Mouse (Mus musculus): ENCODE measurements around the gene Wdr5b. TPM values are rescaled to one million over a fixed set of nuclear protein-coding genes. Genes with fewer than 3 reads are reported as not detected.
"Not testable (repeated sequence)": the region's sequence is repeated elsewhere in the genome, so short reads cannot be mapped to it uniquely, and the experiment has no call there.

Wdr5b gene
- 8.8 and 10.6 TPM in 2 replicates for polyA plus RNA-seq (2016; fragmentation: Nextera tagmentation; extraction: Ambion mirVana)

- Histone ChIP-seq H3K27ac (replicated peaks) (peak within 1 kb of the TSS; percentile 88), H3K9me3 (replicated peaks) (no peaks in the 10 kb centered on the region), H3K36me3 (peaks cover 37% of the 10 kb centered on the region), H3K4me1 (peaks cover 27% of the 10 kb centered on the region), H3K27me3 (ENCODE audit: low read depth, poor library complexity, severe bottlenecking) (no peaks in the 10 kb centered on the region), H3K4me3 (peak within 1 kb of the TSS; percentile 72)
- WGBS: 3% methylated on average over 39 of the region's 39 CpGs
- DNase-seq (ENCODE audit: low spot score): peak; percentile 87
Measured at GRCm38 (mm10) chr16:36040640-36041624, at the start of gene Wdr5b. TSS of gene Wdr5b (plus strand) at chr16:36041190.

GRCm38 (mm10) chr16:35992391-35992790 lies 48.6 kb upstream of the Wdr5b start:
- H3K4me1 ChIP-seq: no peaks in the 10 kb centered on the region
- H3K27ac ChIP-seq (replicated peaks): no peak overlapping the region
- 90% methylated on average over 1 of the region's 1 CpGs for WGBS
- DNase-seq (ENCODE audit: low spot score): no peak
- H3K27me3 ChIP-seq (ENCODE audit: low read depth, poor library complexity, severe bottlenecking): no peaks in the 10 kb centered on the region
- H3K4me3 ChIP-seq: no peak overlapping the region
- H3K36me3 ChIP-seq: peaks cover 11% of the 10 kb centered on the region
- no peaks in the 10 kb centered on the region for H3K9me3 ChIP-seq (replicated peaks)

GRCm38 (mm10) chr16:35993316-35993715 lies 47.7 kb upstream of the Wdr5b start:
- Histone ChIP-seq H3K36me3 (peaks cover 11% of the 10 kb centered on the region), H3K4me3 (no peak overlapping the region), H3K4me1 (no peaks in the 10 kb centered on the region), H3K9me3 (replicated peaks) (no peaks in the 10 kb centered on the region), H3K27ac (replicated peaks) (no peak overlapping the region), H3K27me3 (ENCODE audit: low read depth, poor library complexity, severe bottlenecking) (no peaks in the 10 kb centered on the region)
- DNase-seq (ENCODE audit: low spot score): no peak
- 93% methylated on average over 3 of the region's 3 CpGs for WGBS

GRCm38 (mm10) chr16:35998852-35999251 lies 42.1 kb upstream of the Wdr5b start:
- H3K4me3 ChIP-seq; H3K9me3 ChIP-seq (replicated peaks); DNase-seq (ENCODE audit: low spot score); H3K27ac ChIP-seq (replicated peaks); H3K4me1 ChIP-seq; H3K27me3 ChIP-seq (ENCODE audit: low read depth, poor library complexity, severe bottlenecking): not testable (repeated sequence)
- H3K36me3 ChIP-seq: peaks cover 20% of the 10 kb centered on the region
- 94% methylated on average over 4 of the region's 4 CpGs for WGBS

GRCm38 (mm10) chr16:36008396-36008795 lies 32.6 kb upstream of the Wdr5b start:
- peaks cover 49% of the 10 kb centered on the region for H3K36me3 ChIP-seq

GRCm38 (mm10) chr16:36016335-36016734 lies 24.7 kb upstream of the Wdr5b start:
- no peak for DNase-seq (ENCODE audit: low spot score)
- Histone ChIP-seq H3K36me3 (peaks cover 71% of the 10 kb centered on the region), H3K27me3 (ENCODE audit: low read depth, poor library complexity, severe bottlenecking) (no peaks in the 10 kb centered on the region), H3K9me3 (replicated peaks) (no peaks in the 10 kb centered on the region), H3K4me1 (no peaks in the 10 kb centered on the region), H3K27ac (replicated peaks) (no peak overlapping the region), H3K4me3 (no peak overlapping the region)
- 98% methylated on average over 1 of the region's 1 CpGs for WGBS

More at GRCm38 (mm10) chr16:36008396-36008795, 32.6 kb upstream of the Wdr5b start:
- H3K4me3 ChIP-seq: no peak overlapping the region
- no peak overlapping the region for H3K27ac ChIP-seq (replicated peaks)
- DNase-seq (ENCODE audit: low spot score): no peak
- WGBS: 91% methylated on average over 3 of the region's 3 CpGs
- H3K9me3 ChIP-seq (replicated peaks): no peaks in the 10 kb centered on the region
- H3K4me1 ChIP-seq: no peaks in the 10 kb centered on the region
- H3K27me3 ChIP-seq (ENCODE audit: low read depth, poor library complexity, severe bottlenecking): no peaks in the 10 kb centered on the region

- H3K27me3 ChIP-seq (ENCODE audit: low read depth, poor library complexity, severe bottlenecking); DNase-seq (ENCODE audit: low spot score); H3K27ac ChIP-seq (replicated peaks); H3K4me3 ChIP-seq; H3K9me3 ChIP-seq (replicated peaks): not testable (repeated sequence)
- Histone ChIP-seq H3K4me1 (peaks cover 12% of the 10 kb centered on the region; the same call in 1 of the 2 replicates), H3K36me3 (peaks cover 69% of the 10 kb centered on the region)
- 68% methylated on average over 1 of the region's 2 CpGs for WGBS
Measured at GRCm38 (mm10) chr16:36028120-36028519, 12.9 kb upstream of the Wdr5b start.

- H3K27me3 ChIP-seq (ENCODE audit: low read depth, poor library complexity, severe bottlenecking): no peaks in the 10 kb centered on the region
- WGBS: 34% methylated on average over 11 of the region's 11 CpGs
- peak overlapping the region; percentile 72 for H3K4me3 ChIP-seq
- peak overlapping the region; percentile 88 for H3K27ac ChIP-seq (replicated peaks)
- no peaks in the 10 kb centered on the region for H3K9me3 ChIP-seq (replicated peaks)
- DNase-seq (ENCODE audit: low spot score): no peak
- peaks cover 40% of the 10 kb centered on the region for H3K36me3 ChIP-seq
- H3K4me1 ChIP-seq: peaks cover 27% of the 10 kb centered on the region
Measured at GRCm38 (mm10) chr16:36041625-36042020, 633 bp downstream of the Wdr5b start.

- Histone ChIP-seq H3K27ac (replicated peaks) (no peak overlapping the region), H3K9me3 (replicated peaks) (no peaks in the 10 kb centered on the region), H3K4me3 (no peak overlapping the region), H3K27me3 (ENCODE audit: low read depth, poor library complexity, severe bottlenecking) (no peaks in the 10 kb centered on the region), H3K4me1 (peaks cover 27% of the 10 kb centered on the region), H3K36me3 (peaks cover 52% of the 10 kb centered on the region)
- DNase-seq (ENCODE audit: low spot score): no peak
- 87% methylated on average over 10 of the region's 10 CpGs for WGBS
Measured at GRCm38 (mm10) chr16:36043073-36043472, 2.1 kb downstream of the Wdr5b start.

GRCm38 (mm10) chr16:36043964-36044363 lies 3.0 kb downstream of the Wdr5b start:
- WGBS: 89% methylated on average over 4 of the region's 4 CpGs
- Histone ChIP-seq H3K9me3 (replicated peaks) (no peaks in the 10 kb centered on the region), H3K4me3 (no peak overlapping the region), H3K4me1 (peaks cover 27% of the 10 kb centered on the region), H3K27me3 (ENCODE audit: low read depth, poor library complexity, severe bottlenecking) (no peaks in the 10 kb centered on the region), H3K36me3 (peaks cover 61% of the 10 kb centered on the region), H3K27ac (replicated peaks) (no peak overlapping the region)
- DNase-seq (ENCODE audit: low spot score): no peak

GRCm38 (mm10) chr16:36047538-36047937 lies 6.5 kb downstream of the Wdr5b start:
- no peak for DNase-seq (ENCODE audit: low spot score)
- H3K4me1 ChIP-seq: peaks cover 8% of the 10 kb centered on the region
- no peak overlapping the region for H3K4me3 ChIP-seq
- no peaks in the 10 kb centered on the region for H3K27me3 ChIP-seq (ENCODE audit: low read depth, poor library complexity, severe bottlenecking)
- no peak overlapping the region for H3K27ac ChIP-seq (replicated peaks)
- 89% methylated on average over 4 of the region's 4 CpGs for WGBS
- peaks cover 96% of the 10 kb centered on the region for H3K36me3 ChIP-seq
- no peaks in the 10 kb centered on the region for H3K9me3 ChIP-seq (replicated peaks)

GRCm38 (mm10) chr16:36051491-36051890 lies 10.5 kb downstream of the Wdr5b start:
- H3K27ac ChIP-seq (replicated peaks): no peak overlapping the region
- no peaks in the 10 kb centered on the region for H3K4me1 ChIP-seq
- peaks cover 94% of the 10 kb centered on the region for H3K36me3 ChIP-seq
- no peaks in the 10 kb centered on the region for H3K9me3 ChIP-seq (replicated peaks)
- no peak overlapping the region for H3K4me3 ChIP-seq
- no peak for DNase-seq (ENCODE audit: low spot score)
- H3K27me3 ChIP-seq (ENCODE audit: low read depth, poor library complexity, severe bottlenecking): no peaks in the 10 kb centered on the region
- 93% methylated on average over 6 of the region's 6 CpGs for WGBS

All from midbrain, embryonic 10.5 days (tissue).